Mouse (Mus musculus) neural tube, embryonic 15.5 days (tissue): ENCODE data around the gene Fam19a2. TPM values are rescaled to one million over a fixed set of nuclear protein-coding genes. Genes with fewer than 3 reads are reported as not detected.

Experiments
- ATAC-seq: fragments of 200-750 bp; cut with Nextera tagmentation; 2 replicates; pipeline ENCODE4 v1.8.0; 2017; ENCODE audit warnings: mild to moderate bottlenecking, moderate TSS enrichment, moderate library complexity; ENCODE audit not compliant: low FRiP score
- H3K27ac ChIP-seq: fragments of 300-500 bp; sonication (generic); replicated peaks from 2 replicates; pipeline ENCODE4 v1.5.1; 2015; ENCODE audit warnings: mild to moderate bottlenecking, inconsistent platforms
- H3K27me3 ChIP-seq: fragments of 300-500 bp; sonication (generic); replicated peaks from 2 replicates; pipeline ENCODE4 v1.6.1; 2015; ENCODE audit warnings: inconsistent platforms
- H3K36me3 ChIP-seq: fragments of 300-500 bp; sonication (generic); 2 replicates; pipeline ENCODE4 v1.6.1; 2015; ENCODE audit warnings: inconsistent platforms
- H3K4me1 ChIP-seq: fragments of 300-500 bp; sonication (generic); 2 replicates; pipeline ENCODE4 v1.6.1; 2015; ENCODE audit warnings: inconsistent platforms
- H3K4me2 ChIP-seq: fragments of 300-500 bp; sonication (generic); 2 replicates; pipeline ENCODE4 v1.6.1; 2015; ENCODE audit warnings: inconsistent platforms, mild to moderate bottlenecking, moderate library complexity
- H3K4me3 ChIP-seq: fragments of 300-500 bp; sonication (generic); replicated peaks from 2 replicates; pipeline ENCODE4 v1.5.1; 2015; ENCODE audit warnings: mild to moderate bottlenecking, inconsistent platforms
- H3K9ac ChIP-seq: fragments of 300-500 bp; sonication (generic); replicated peaks from 2 replicates; pipeline ENCODE4 v1.6.1; 2015; ENCODE audit warnings: mild to moderate bottlenecking, inconsistent platforms
- H3K9me3 ChIP-seq: fragments of 300-500 bp; sonication (generic); replicated peaks from 2 replicates; pipeline ENCODE4 v1.6.1; 2016; ENCODE audit warnings: inconsistent platforms
- WGBS: fragments of 180-500 bp; shearing (Covaris S2); methylation state at CpG from one replicate; pipeline ENCODE4 v1.1.7; 2015; ENCODE audit warnings: mixed read lengths; 5-methylcytosine and 5-hydroxymethylcytosine counted together
- polyA plus RNA-seq: library from polyadenylated mRNA; unstranded; fragments of >200 nt; fragmentation: Nextera tagmentation; extraction: Ambion mirVana; gene quantifications from 2 replicates; pipeline ENCODE4 v1.2.1, GENCODE M21; 2015

Gene Fam19a2
- polyA plus RNA-seq, 1 experiment from 2014 or later = 47.1 TPM

DNA sequence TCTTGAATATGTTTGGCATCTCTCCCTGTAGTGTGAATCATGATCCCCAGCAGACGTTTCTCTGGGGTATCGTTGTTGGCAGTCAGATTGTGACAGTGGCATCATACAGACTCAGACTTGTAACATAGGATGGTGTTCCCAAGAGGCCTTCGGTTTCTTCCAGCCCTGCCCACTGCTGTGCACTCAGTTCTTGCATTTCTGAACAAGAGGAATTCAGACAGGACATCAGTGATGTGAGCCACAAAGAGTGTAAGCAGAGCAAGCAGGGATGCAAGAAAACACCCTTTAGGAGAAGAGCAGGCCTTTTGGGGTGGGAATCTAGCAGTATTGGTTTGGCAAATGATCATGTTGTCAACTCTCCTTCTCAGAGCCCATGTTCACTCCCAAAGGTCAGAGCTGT is 489.0 kb downstream of the Fam19a2 start:
- Histone ChIP-seq H3K4me1 (no peaks in the 10 kb centered on the region), H3K27ac (no peak overlapping the region), H3K4me3 (no peak overlapping the region), H3K9me3 (no peaks in the 10 kb centered on the region), H3K36me3 (no peaks in the 10 kb centered on the region), H3K9ac (no peak overlapping the region), H3K27me3 (no peaks in the 10 kb centered on the region), H3K4me2 (no peak overlapping the region)
- no peak for ATAC-seq
- WGBS = 76% methylated on average over 3 of the region's 3 CpGs

DNA sequence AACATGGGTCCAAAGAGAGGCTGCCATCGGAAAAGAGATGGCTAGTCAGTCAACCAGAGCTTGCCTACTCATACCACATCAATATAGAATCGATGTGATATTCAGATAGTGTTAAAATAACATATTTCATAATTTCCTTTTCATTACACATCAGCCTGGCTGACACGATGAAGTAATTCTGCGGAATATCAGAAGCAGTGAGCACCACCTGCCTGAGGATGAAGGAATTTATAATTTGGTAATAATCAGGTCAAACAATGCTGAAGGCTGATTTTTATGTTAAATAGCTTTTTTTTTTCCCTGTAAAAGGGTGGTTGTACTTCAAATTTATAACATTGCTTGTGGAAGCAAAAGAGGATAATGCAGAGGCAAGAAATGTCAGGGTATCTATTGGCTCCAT is 490.2 kb downstream of the Fam19a2 start:
- no peak overlapping the region for H3K9ac ChIP-seq
- H3K27me3 ChIP-seq = no peaks in the 10 kb centered on the region
- H3K27ac ChIP-seq = no peak overlapping the region
- no peak overlapping the region for H3K4me2 ChIP-seq
- WGBS = 90% methylated on average over 4 of the region's 4 CpGs
- H3K4me1 ChIP-seq = no peaks in the 10 kb centered on the region
- no peak overlapping the region for H3K4me3 ChIP-seq
- H3K9me3 ChIP-seq = no peaks in the 10 kb centered on the region
- ATAC-seq = no peak
- no peaks in the 10 kb centered on the region for H3K36me3 ChIP-seq

DNA sequence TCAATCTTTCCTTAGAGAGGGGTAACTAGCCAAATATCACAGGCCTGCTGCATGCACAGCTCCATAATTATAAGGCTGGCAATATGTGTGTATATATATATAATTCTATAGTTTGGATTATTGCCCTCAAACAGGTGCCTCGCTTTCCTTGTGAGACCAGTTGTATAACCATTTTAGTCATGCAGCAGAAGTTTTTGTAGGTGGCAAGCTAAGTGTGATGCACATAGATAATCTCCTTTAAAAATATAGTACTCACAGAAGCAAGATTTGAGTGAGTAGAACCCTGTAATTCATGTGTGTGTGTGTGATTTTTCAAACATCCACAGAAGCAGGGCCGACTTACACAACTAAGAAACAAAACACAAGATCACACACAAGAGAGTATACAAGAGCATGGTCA is 525.6 kb downstream of the Fam19a2 start:
- ATAC-seq = no peak
- no peaks in the 10 kb centered on the region for H3K4me1 ChIP-seq
- no peaks in the 10 kb centered on the region for H3K36me3 ChIP-seq

More for the DNA sequence above, 525.6 kb downstream of the Fam19a2 start:
- no peaks in the 10 kb centered on the region for H3K27me3 ChIP-seq
- H3K4me3 ChIP-seq = no peak overlapping the region
- H3K9me3 ChIP-seq = no peaks in the 10 kb centered on the region
- no peak overlapping the region for H3K4me2 ChIP-seq
- H3K9ac ChIP-seq = no peak overlapping the region
- H3K27ac ChIP-seq = no peak overlapping the region
- 93% methylated on average over 2 of the region's 2 CpGs for WGBS

Other genes with a start within 250 kb of the Fam19a2 start
- 21.0 and 22.8 TPM in 2 replicates for gene Mon2, start 187.5 kb upstream of the Fam19a2 start, polyA plus RNA-seq
- 68.7 and 71.2 TPM in 2 replicates for gene Usp15, start 67.0 kb upstream of the Fam19a2 start, polyA plus RNA-seq